Mouse (Mus musculus) C2C12 (cell line): Measurements from ENCODE around the gene Marveld1. TPM values are rescaled to one million over a fixed set of nuclear protein-coding genes. Genes with fewer than 3 reads are reported as not detected.

ENCODE experiments used
- H3K27me3 ChIP-seq: one replicate; pipeline ENCODE4 v1.6.1; 2011; ENCODE audit not compliant: control insufficient read depth, insufficient read depth, insufficient read length
- H3K36me3 ChIP-seq: one replicate; pipeline ENCODE4 v1.6.1; 2011; ENCODE audit not compliant: control insufficient read depth, insufficient read depth
- H3K4me3 ChIP-seq: one replicate; pipeline ENCODE4 v1.5.1; 2011; ENCODE audit warnings: mild to moderate bottlenecking, control low read depth; ENCODE audit not compliant: poor library complexity, insufficient read depth, severe bottlenecking
- H3K79me2 ChIP-seq: one replicate; pipeline ENCODE4 v1.6.1; 2011; ENCODE audit not compliant: control insufficient read depth, insufficient read depth
- H3K79me3 ChIP-seq: one replicate; pipeline ENCODE4 v1.6.1; 2011; ENCODE audit warnings: low read depth, control low read depth
- H3ac ChIP-seq: one replicate; pipeline ENCODE3; 2011; ENCODE audit warnings: low read depth; ENCODE audit not compliant: control insufficient read depth, insufficient read length
- CEBPB ChIP-seq: IDR thresholded peaks from one replicate; pipeline ENCODE4 v1.6.1; 2011; ENCODE audit warnings: low read depth, mild to moderate bottlenecking, control low read depth, moderate library complexity
- CTCF ChIP-seq: IDR thresholded peaks from one replicate; pipeline ENCODE4 v1.5.1; 2011; ENCODE audit not compliant: control insufficient read depth, insufficient read depth, insufficient read length
- FOSL1 ChIP-seq: IDR thresholded peaks from one replicate; pipeline ENCODE4 v1.8.0; 2011; ENCODE audit warnings: mild to moderate bottlenecking, low read length; ENCODE audit not compliant: poor library complexity, insufficient read depth, severe bottlenecking
- MAX ChIP-seq: IDR thresholded peaks from one replicate; pipeline ENCODE4 v1.6.1; 2011; ENCODE audit warnings: mild to moderate bottlenecking, control low read depth
- MYOD1 ChIP-seq: IDR thresholded peaks from one replicate; pipeline ENCODE4 v1.6.1; 2011; ENCODE audit warnings: low read depth; ENCODE audit not compliant: control insufficient read depth, insufficient read length
- MYOG ChIP-seq: IDR thresholded peaks from one replicate; pipeline ENCODE4 v1.6.1; 2011; ENCODE audit not compliant: control insufficient read depth, insufficient read length; ENCODE audit errors: extremely low read depth
- USF1 ChIP-seq: IDR thresholded peaks from one replicate; pipeline ENCODE4 v1.6.1; 2011; ENCODE audit warnings: low read depth, mild to moderate bottlenecking, control low read depth, moderate library complexity
- polyA plus RNA-seq: library from polyadenylated mRNA; unstranded; fragments of >200 nt; fragmentation: generic; extraction: Trizol; gene quantifications from one replicate; pipeline ENCODE4 v1.2.1, GENCODE M21; 2012; ENCODE audit warnings: missing spikeins

Marveld1 gene
- polyA plus RNA-seq, 1 experiment = 33.0 TPM

DNA sequence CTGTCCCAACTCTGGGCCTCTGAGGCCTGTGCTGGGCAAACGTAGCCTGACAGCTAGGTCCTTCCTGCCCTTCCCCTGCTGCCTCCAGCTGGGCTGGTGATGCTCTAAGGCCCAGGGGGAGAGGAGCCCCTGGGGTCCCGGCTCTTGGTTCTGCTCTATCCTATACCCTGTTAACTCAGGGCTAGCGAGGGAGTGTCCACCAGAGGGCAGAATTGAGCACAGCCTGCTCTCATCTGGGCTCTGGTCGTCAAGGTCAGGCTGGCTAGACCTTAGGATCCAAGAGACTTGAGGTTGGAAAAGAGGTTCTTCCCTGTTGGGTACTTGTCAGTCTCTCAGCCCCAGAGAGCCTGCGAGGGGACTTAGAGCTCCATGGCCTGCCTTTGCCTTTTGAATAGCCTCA, 43.3 kb downstream of the Marveld1 start:
- Histone ChIP-seq H3K79me3 (no peaks in the 10 kb centered on the region), H3K36me3 (peaks cover 12% of the 10 kb centered on the region), H3K79me2 (no peaks in the 10 kb centered on the region), H3K4me3 (no peak overlapping the region), H3K27me3 (no peaks in the 10 kb centered on the region), H3ac (no peak overlapping the region)
- TF ChIP-seq FOSL1 = no peak
- peak; percentile 69 for TF ChIP-seq CTCF
- no peak for TF ChIP-seq USF1

DNA sequence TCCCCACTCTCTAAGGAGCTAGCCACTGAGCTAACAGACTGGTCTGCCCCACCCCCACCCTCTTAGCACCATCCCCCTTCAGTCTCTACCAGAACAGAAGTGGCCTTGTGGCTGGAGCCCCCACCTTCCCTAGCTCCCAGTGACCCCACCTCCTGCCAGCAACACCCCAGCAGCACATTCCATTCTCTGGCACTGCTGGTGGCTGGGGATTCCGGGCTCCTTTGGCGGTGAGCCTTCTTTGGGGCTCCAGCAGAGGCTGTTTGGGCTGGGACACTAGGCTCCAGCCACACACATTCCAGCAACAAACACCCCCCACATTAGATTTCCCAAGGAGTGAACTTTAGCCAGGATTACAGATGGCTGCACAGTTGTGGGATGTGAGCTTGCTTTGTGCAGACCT, 46.1 kb downstream of the Marveld1 start:
- no peak overlapping the region for H3K4me3 ChIP-seq
- no peaks in the 10 kb centered on the region for H3K79me2 ChIP-seq
- no peak for TF ChIP-seq CTCF
- TF ChIP-seq MAX = no peak
- no peak for TF ChIP-seq USF1
- no peak for TF ChIP-seq MYOD1
- no peak for TF ChIP-seq MYOG
- TF ChIP-seq FOSL1 = no peak
- TF ChIP-seq CEBPB = no peak
- H3K79me3 ChIP-seq = no peaks in the 10 kb centered on the region
- H3K27me3 ChIP-seq = peaks cover 21% of the 10 kb centered on the region
- no peak overlapping the region for H3ac ChIP-seq
- H3K36me3 ChIP-seq = peaks cover 9% of the 10 kb centered on the region

- Histone ChIP-seq H3ac (no peak overlapping the region), H3K36me3 (peaks cover under 1% of the 10 kb centered on the region), H3K79me3 (no peaks in the 10 kb centered on the region), H3K4me3 (no peak overlapping the region), H3K27me3 (peaks cover 52% of the 10 kb centered on the region), H3K79me2 (no peaks in the 10 kb centered on the region)
- TF ChIP-seq MYOD1 = no peak
- no peak for TF ChIP-seq MAX
- TF ChIP-seq CTCF = no peak
These were observed 49.2 kb downstream of the Marveld1 start for GRCm38 (mm10) chr19:42196378-42196777.

GRCm38 (mm10) chr19:42197066-42197465, 49.9 kb downstream of the Marveld1 start:
- no peaks in the 10 kb centered on the region for H3K79me2 ChIP-seq
- TF ChIP-seq CEBPB = no peak
- TF ChIP-seq CTCF = no peak
- TF ChIP-seq MAX = no peak
- TF ChIP-seq MYOD1 = no peak
- TF ChIP-seq MYOG = no peak
- TF ChIP-seq FOSL1 = no peak
- TF ChIP-seq USF1 = no peak
- no peak overlapping the region for H3K4me3 ChIP-seq
- no peaks in the 10 kb centered on the region for H3K36me3 ChIP-seq
- H3K79me3 ChIP-seq = no peaks in the 10 kb centered on the region
- peaks cover 59% of the 10 kb centered on the region for H3K27me3 ChIP-seq
- no peak overlapping the region for H3ac ChIP-seq

- Histone ChIP-seq H3K36me3 (no peaks in the 10 kb centered on the region), H3ac (no peak overlapping the region), H3K79me3 (no peaks in the 10 kb centered on the region), H3K79me2 (no peaks in the 10 kb centered on the region), H3K27me3 (peaks cover 66% of the 10 kb centered on the region), H3K4me3 (no peak overlapping the region)
- TF ChIP-seq MYOD1 (no peak), FOSL1 (no peak), MYOG (no peak), USF1 (no peak), CEBPB (no peak), CTCF (no peak), MAX (no peak)
These were observed 50.8 kb downstream of the Marveld1 start for GRCm38 (mm10) chr19:42198026-42198425.

Other genes with a start within 250 kb of the Marveld1 start
- gene Pgam1, start 235.5 kb upstream of the Marveld1 start, polyA plus RNA-seq = 736 TPM
- 46.5 TPM for gene Exosc1, start 214.0 kb upstream of the Marveld1 start, polyA plus RNA-seq
- gene Zdhhc16, start 213.9 kb upstream of the Marveld1 start, polyA plus RNA-seq = 104 TPM
- gene Mms19, start 166.2 kb upstream of the Marveld1 start, polyA plus RNA-seq = 21.9 TPM
- 73.0 TPM for gene Ubtd1, start 165.6 kb upstream of the Marveld1 start, polyA plus RNA-seq
- gene Ankrd2, start 111.4 kb upstream of the Marveld1 start, polyA plus RNA-seq = 0.15 TPM
- gene Hoga1, start 101.8 kb upstream of the Marveld1 start, polyA plus RNA-seq = 0.30 TPM
- gene 4933411K16Rik, start 95.2 kb upstream of the Marveld1 start, polyA plus RNA-seq = 0.18 TPM
- 16.5 TPM for gene Morn4, start 61.0 kb upstream of the Marveld1 start, polyA plus RNA-seq
- 18.7 TPM for gene Pi4k2a, start 56.9 kb upstream of the Marveld1 start, polyA plus RNA-seq
- gene Avpi1, start 18.3 kb upstream of the Marveld1 start, polyA plus RNA-seq = 92.7 TPM
- 11.3 TPM for gene Zfyve27, start 16.6 kb downstream of the Marveld1 start, polyA plus RNA-seq
- gene Sfrp5, start 54.9 kb downstream of the Marveld1 start, polyA plus RNA-seq = not detected
- gene Golga7b, start 100.2 kb downstream of the Marveld1 start, polyA plus RNA-seq = 0.04 TPM